Comparison of ENCODE assay signal across 8 mouse cellular contexts in genomic region chr11:72940208-72941143, GRCm38 (mm10). TPM values are rescaled to one million over a fixed set of nuclear protein-coding genes. Genes with fewer than 3 reads are reported as not detected.
A peak's percentile ranks its signal among the peaks of the same experiment; 100 is the strongest.
DNase-seq lines count a peak whose midpoint lies in the region; ATAC-seq lines count a peak whose summit lies in the region.

No protein-coding gene starts in this region.

- WGBS in embryonic facial prominence, embryonic 14.5 days = 29% methylated on average over 20 of the region's 20 CpGs
- 20% methylated on average over 20 of the region's 20 CpGs for WGBS in midbrain, embryonic 15.5 days

- H3K27me3 ChIP-seq in embryonic facial prominence, embryonic 14.5 days (replicated peaks; ENCODE audit: control insufficient read depth, insufficient read depth, low read length) = no peaks in the 10 kb centered on the region
- H3K27me3 ChIP-seq in midbrain, embryonic 15.5 days (replicated peaks) = no peaks in the 10 kb centered on the region

- no peaks in the 10 kb centered on the region for H3K36me3 ChIP-seq in embryonic facial prominence, embryonic 14.5 days (ENCODE audit: control insufficient read depth, insufficient read depth, low read length)
- no peaks in the 10 kb centered on the region for H3K36me3 ChIP-seq in midbrain, embryonic 15.5 days (replicated peaks)

- peak overlapping the region; percentile 38 for H3K9ac ChIP-seq in embryonic facial prominence, embryonic 14.5 days (ENCODE audit: low read depth, low read length)
- H3K9ac ChIP-seq in midbrain, embryonic 15.5 days = peak overlapping the region; percentile 26; the same call in 1 of the 2 replicates

- peak overlapping the region; percentile 35 for H3K4me3 ChIP-seq in embryonic facial prominence, embryonic 14.5 days (ENCODE audit: low read depth, low read length)
- peak overlapping the region; percentile 28 for H3K4me3 ChIP-seq in midbrain, embryonic 15.5 days

- ATAC-seq in embryonic facial prominence, embryonic 14.5 days (ENCODE audit: low read depth) = peak; percentile 75
- ATAC-seq in midbrain, embryonic 15.5 days (replicated peaks) = peak; percentile 52; the same call in 1 of the 2 replicates

- H3K9me3 ChIP-seq in embryonic facial prominence, embryonic 14.5 days (ENCODE audit: control insufficient read depth, low read length) = no peaks in the 10 kb centered on the region
- no peaks in the 10 kb centered on the region for H3K9me3 ChIP-seq in midbrain, embryonic 15.5 days

- peaks cover 4% of the 10 kb centered on the region; the same call in 1 of the 2 replicates for H3K4me1 ChIP-seq in embryonic facial prominence, embryonic 14.5 days (ENCODE audit: control insufficient read depth, insufficient read depth, low read length)
- H3K4me1 ChIP-seq in midbrain, embryonic 15.5 days = peaks cover 8% of the 10 kb centered on the region; the same call in 1 of the 2 replicates

- H3K4me2 ChIP-seq in embryonic facial prominence, embryonic 14.5 days (ENCODE audit: low read depth, low read length) = peak overlapping the region; percentile 45
- H3K4me2 ChIP-seq in midbrain, embryonic 15.5 days = peak overlapping the region; percentile 40

- H3K27ac ChIP-seq in embryonic facial prominence, embryonic 14.5 days (replicated peaks; ENCODE audit: low read depth, low read length) = 0 out of 2 replicates have a peak overlapping the region, but pooled peaks have one; percentile 6
- H3K27ac ChIP-seq in midbrain, embryonic 15.5 days = no peak overlapping the region

- intact Hi-C loops in heart, postnatal 36 days (cut with DNase I) = no loop called here

- peak; percentile 75 to 83 for DNase-seq in cerebellum, postnatal 10 days
- no peak for DNase-seq in cerebellum, adult 11 months
- DNase-seq in ES-CJ7 (ENCODE audit: low read depth, low spot score) (peak; percentile 79), liver (peak; percentile 45)
- peak; percentile 38 for DNase-seq in embryonic facial prominence, embryonic 14.5 days (ENCODE audit: low spot score)
- DNase-seq in heart, postnatal 36 days = peak; percentile 56 to 57
- DNase-seq in right cerebral cortex, adult 18-20 months = no peak

RNA-seq across cellular contexts. Expression of gene Atp2a3, which starts 20.5 kb away (rescaled TPM):
- polyA plus RNA-seq in embryonic facial prominence, embryonic 14.5 days (2014; fragmentation: Nextera tagmentation; extraction: Ambion mirVana) = 4.8 and 5.6 TPM in 2 replicates
- 10 to 100 TPM; 11.1 to 11.9 TPM for total RNA-seq in heart, postnatal 36 days (2021)
- 1.0 and 1.1 TPM in 2 replicates for polyA plus RNA-seq in midbrain, embryonic 15.5 days (2015; fragmentation: Nextera tagmentation; extraction: Ambion mirVana)

RNA-seq across cellular contexts. Expression of gene P2rx1, which starts 58.4 kb away (rescaled TPM):
- 2.3 and 3.0 TPM in 2 replicates for polyA plus RNA-seq in embryonic facial prominence, embryonic 14.5 days (2014; fragmentation: Nextera tagmentation; extraction: Ambion mirVana)
- total RNA-seq in heart, postnatal 36 days (2021) = under 1 TPM; 0.33 to 0.38 TPM
- 0.33 and 0.45 TPM in 2 replicates for polyA plus RNA-seq in midbrain, embryonic 15.5 days (2015; fragmentation: Nextera tagmentation; extraction: Ambion mirVana)

Comparison
In these comparisons a context has a peak if more than half of its experiments do, and no peak if none do; other contexts are left out.
1. DNase-seq: peak in cerebellum, postnatal 10 days (2 of 2), ES-CJ7 (single experiment), embryonic facial prominence, embryonic 14.5 days (single experiment), heart, postnatal 36 days (2 of 2) and liver (single experiment); none in cerebellum, adult 11 months (single experiment) and right cerebral cortex, adult 18-20 months (single experiment).